Mouse (Mus musculus): ENCODE measurements around the gene Cbr4.

The Cbr4 gene

DNA sequence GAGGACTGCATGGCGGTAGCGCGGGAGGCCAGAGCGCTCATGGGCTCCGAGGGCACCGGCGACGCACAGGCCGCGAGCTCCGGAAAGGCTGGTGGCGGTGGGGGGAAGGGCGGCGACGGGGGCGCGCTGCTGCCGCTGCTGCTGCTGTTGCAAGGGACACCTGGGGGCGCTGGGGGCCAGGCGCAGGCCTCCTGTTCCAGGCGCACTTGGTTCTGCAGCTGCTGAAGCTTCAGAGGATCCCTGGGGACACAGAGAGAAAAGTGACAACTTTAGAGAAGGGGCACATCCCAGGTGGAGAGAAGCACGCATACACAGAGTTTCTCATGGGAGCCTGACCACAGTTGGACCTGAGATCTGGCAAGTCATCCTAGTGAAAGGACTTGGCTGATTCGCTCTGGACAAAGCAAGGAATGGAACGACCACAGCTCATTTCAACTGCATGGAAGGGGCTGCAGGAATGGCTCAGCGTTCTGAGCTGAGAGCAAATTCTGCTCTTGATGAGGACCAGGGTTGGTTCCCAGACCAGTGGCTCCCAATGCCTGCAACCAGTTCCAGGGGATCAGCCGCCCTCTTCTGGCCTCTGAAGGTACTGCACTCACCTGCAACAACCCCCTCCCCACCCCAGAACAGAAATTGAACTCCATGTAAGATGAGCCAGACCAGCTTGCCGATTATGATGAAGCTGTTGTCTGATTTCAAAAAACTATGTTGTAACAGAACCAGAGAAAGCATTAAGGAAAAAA lies 62.6 kb downstream of the Cbr4 start:
- DNase-seq (ENCODE audit: low spot score) = no peak

DNA sequence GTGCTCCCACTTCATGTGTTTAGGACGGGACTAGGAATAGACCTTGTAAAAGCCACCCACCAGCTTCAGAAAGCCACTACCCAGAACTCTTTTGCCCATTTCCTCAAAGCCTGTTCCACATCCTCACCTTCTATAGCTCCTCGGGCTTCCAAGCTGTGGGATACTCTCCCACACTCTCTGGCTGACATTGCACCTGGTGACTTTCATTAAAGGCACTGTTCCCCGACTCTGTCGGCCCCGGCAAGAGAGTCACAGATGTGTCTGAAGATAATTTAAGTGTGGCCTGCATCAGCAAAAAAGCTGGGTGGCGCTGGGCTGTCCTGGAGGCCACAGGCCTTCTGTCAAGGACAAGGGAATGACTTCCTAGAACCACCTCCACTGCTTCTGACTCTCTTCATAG lies 64.7 kb downstream of the Cbr4 start:
- DNase-seq (ENCODE audit: low spot score) = no peak

DNA sequence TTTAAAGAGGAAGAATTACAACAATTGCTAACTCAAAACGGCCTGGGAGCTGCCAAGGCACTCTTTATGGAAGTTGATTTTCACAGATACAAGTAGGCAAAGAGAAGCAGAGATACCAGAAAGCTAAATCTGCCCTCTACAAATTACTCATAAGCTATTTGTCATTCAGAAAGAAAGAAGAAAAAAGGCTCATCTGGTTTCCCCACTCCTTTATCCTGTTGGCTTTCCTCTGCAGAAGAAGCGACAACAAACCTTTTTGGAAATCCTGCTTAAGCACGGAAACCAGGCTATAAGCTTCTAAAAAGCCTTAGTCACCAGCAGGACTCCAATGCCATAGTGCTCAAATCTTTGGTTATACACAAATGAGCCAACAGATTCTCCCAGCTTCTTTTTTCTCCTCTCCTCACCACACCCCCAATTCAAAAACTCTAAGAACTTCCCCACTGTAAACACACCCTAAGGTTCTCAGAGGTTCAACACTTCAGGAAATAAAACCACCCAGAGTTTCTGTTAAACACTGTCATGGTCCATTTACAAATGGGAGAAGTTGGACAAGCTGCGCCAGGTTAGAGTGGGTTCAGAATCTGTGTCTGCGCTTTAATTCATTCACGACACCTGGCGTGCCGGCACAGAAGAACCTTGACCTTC lies 65.3 kb downstream of the Cbr4 start:
- no peak for DNase-seq (ENCODE audit: low spot score)

DNA sequence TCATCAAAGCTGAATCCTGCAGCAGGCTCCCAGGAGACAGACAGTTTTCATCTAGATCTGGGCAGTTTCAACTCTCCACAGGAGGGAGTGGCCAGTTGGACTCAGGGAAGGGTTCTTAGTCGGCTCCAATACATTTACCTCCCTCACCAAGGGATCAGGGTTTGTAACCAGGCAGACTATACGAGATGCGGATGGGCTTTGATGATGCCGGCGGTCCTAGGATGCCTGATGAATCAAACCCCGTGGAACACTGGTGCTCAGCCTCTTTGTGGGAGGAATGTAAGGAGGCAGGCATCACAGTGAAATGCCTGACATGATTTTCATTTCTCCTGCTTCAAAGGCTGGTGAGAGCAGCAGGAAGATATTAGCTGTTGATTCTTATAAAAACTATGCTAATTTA lies 67.8 kb downstream of the Cbr4 start:
- DNase-seq (ENCODE audit: low spot score) = no peak

DNA sequence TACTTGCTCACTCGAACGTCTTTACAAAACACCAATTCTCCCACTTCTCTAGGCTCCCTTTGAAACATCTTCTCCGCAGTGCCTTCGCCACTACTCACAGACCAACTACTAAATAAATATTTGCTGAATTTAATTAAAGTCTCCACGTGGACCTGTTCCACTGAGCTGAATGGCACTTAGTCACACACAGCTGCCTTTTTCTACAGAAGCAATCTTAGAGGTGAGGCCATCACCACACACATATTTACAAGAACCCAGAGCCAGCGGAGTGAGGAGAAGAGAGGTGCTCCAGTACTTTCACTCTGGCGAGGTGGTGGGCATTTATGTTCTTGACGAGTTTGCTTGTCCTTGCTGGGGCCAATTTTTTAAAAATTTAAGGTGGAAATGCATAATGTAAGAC lies 68.7 kb downstream of the Cbr4 start:
- no peak for DNase-seq (ENCODE audit: low spot score)

All from MN1 (cell line).